Mouse (Mus musculus): Measurements from ENCODE around the gene Entr1. TPM values are rescaled to one million over a fixed set of nuclear protein-coding genes. Genes with fewer than 3 reads are reported as not detected.

The Entr1 gene
- 34.3 TPM for polyA plus RNA-seq (2014; fragmentation: Illumina TruSeq; extraction: RNeasy Lipid Tissue Mini Kit (QIAGEN cat#74804); ENCODE audit: low read depth, low replicate concordance)

GRCm38 (mm10) chr2:26389154-26389690 is at the start of gene Entr1, which contains the start of gene Pmpca:
Gene Entr1, minus strand, starts transcription at chr2:26389316.
Gene Pmpca, plus strand, starts transcription at chr2:26389339.

GRCm38 (mm10) chr2:26408515-26409356 is 19.6 kb upstream of the Entr1 start, which contains the start of gene Inpp5e:
Gene Inpp5e, minus strand, starts transcription at chr2:26409203.

GRCm38 (mm10) chr2:26380131-26380771 is 8.9 kb downstream of the Entr1 start, which contains the start of gene Snapc4:
Gene Snapc4, minus strand, starts transcription at chr2:26380653.

GRCm38 (mm10) chr2:26360772-26361171 is 28.3 kb downstream of the Entr1 start, which contains the start of gene Card9:
Gene Card9, minus strand, starts transcription at chr2:26360918.

GRCm38 (mm10) chr2:26351358-26352290 is 37.5 kb downstream of the Entr1 start, which contains the start of gene Dnlz:
Gene Dnlz, minus strand, starts transcription at chr2:26352110.

Other genes with a start within 250 kb of the Entr1 start
- not detected for gene Lhx3, start 181.0 kb downstream of the Entr1 start, polyA plus RNA-seq (2014; fragmentation: Illumina TruSeq; extraction: RNeasy Lipid Tissue Mini Kit (QIAGEN cat#74804); ENCODE audit: low read depth, low replicate concordance)
- 10.4 TPM for gene Qsox2, start 151.8 kb downstream of the Entr1 start, polyA plus RNA-seq (2014; fragmentation: Illumina TruSeq; extraction: RNeasy Lipid Tissue Mini Kit (QIAGEN cat#74804); ENCODE audit: low read depth, low replicate concordance)
- not detected for gene Ccdc187, start 94.8 kb downstream of the Entr1 start, polyA plus RNA-seq (2014; fragmentation: Illumina TruSeq; extraction: RNeasy Lipid Tissue Mini Kit (QIAGEN cat#74804); ENCODE audit: low read depth, low replicate concordance)
- 0.65 TPM for gene Gpsm1, start 73.8 kb downstream of the Entr1 start, polyA plus RNA-seq (2014; fragmentation: Illumina TruSeq; extraction: RNeasy Lipid Tissue Mini Kit (QIAGEN cat#74804); ENCODE audit: low read depth, low replicate concordance)
- gene Dnlz, start 37.2 kb downstream of the Entr1 start, polyA plus RNA-seq (2014; fragmentation: Illumina TruSeq; extraction: RNeasy Lipid Tissue Mini Kit (QIAGEN cat#74804); ENCODE audit: low read depth, low replicate concordance) = 1.3 TPM
- gene Card9, start 28.4 kb downstream of the Entr1 start, polyA plus RNA-seq (2014; fragmentation: Illumina TruSeq; extraction: RNeasy Lipid Tissue Mini Kit (QIAGEN cat#74804); ENCODE audit: low read depth, low replicate concordance) = not detected
- gene Snapc4, start 8.7 kb downstream of the Entr1 start, polyA plus RNA-seq (2014; fragmentation: Illumina TruSeq; extraction: RNeasy Lipid Tissue Mini Kit (QIAGEN cat#74804); ENCODE audit: low read depth, low replicate concordance) = 3.8 TPM
- 136 TPM for gene Pmpca, start within 50 bp of the Entr1 start, polyA plus RNA-seq (2014; fragmentation: Illumina TruSeq; extraction: RNeasy Lipid Tissue Mini Kit (QIAGEN cat#74804); ENCODE audit: low read depth, low replicate concordance)
- gene Inpp5e, start 19.9 kb upstream of the Entr1 start, polyA plus RNA-seq (2014; fragmentation: Illumina TruSeq; extraction: RNeasy Lipid Tissue Mini Kit (QIAGEN cat#74804); ENCODE audit: low read depth, low replicate concordance) = 10.9 TPM
- gene Sec16a, start 55.9 kb upstream of the Entr1 start, polyA plus RNA-seq (2014; fragmentation: Illumina TruSeq; extraction: RNeasy Lipid Tissue Mini Kit (QIAGEN cat#74804); ENCODE audit: low read depth, low replicate concordance) = 44.5 TPM
- gene Notch1, start 127.3 kb upstream of the Entr1 start, polyA plus RNA-seq (2014; fragmentation: Illumina TruSeq; extraction: RNeasy Lipid Tissue Mini Kit (QIAGEN cat#74804); ENCODE audit: low read depth, low replicate concordance) = 1.1 TPM
- 6.6 TPM for gene Egfl7, start 190.7 kb upstream of the Entr1 start, polyA plus RNA-seq (2014; fragmentation: Illumina TruSeq; extraction: RNeasy Lipid Tissue Mini Kit (QIAGEN cat#74804); ENCODE audit: low read depth, low replicate concordance)
- gene Gm20532, start 197.3 kb upstream of the Entr1 start, polyA plus RNA-seq (2014; fragmentation: Illumina TruSeq; extraction: RNeasy Lipid Tissue Mini Kit (QIAGEN cat#74804); ENCODE audit: low read depth, low replicate concordance) = not detected
- gene Agpat2, start 215.1 kb upstream of the Entr1 start, polyA plus RNA-seq (2014; fragmentation: Illumina TruSeq; extraction: RNeasy Lipid Tissue Mini Kit (QIAGEN cat#74804); ENCODE audit: low read depth, low replicate concordance) = 2.1 TPM
- not detected for gene Fam69b, start 239.1 kb upstream of the Entr1 start, polyA plus RNA-seq (2014; fragmentation: Illumina TruSeq; extraction: RNeasy Lipid Tissue Mini Kit (QIAGEN cat#74804); ENCODE audit: low read depth, low replicate concordance)

Measured in kidney, adult 10 weeks (tissue).